Mouse (Mus musculus): Measurements from ENCODE around the gene Spaca4. TPM values are rescaled to one million over a fixed set of nuclear protein-coding genes. Genes with fewer than 3 reads are reported as not detected.
A peak's percentile ranks its signal among the peaks of the same experiment; 100 is the strongest.

Gene Spaca4
- polyA plus RNA-seq, 1 experiment from 2014 or later = not detected

DNA sequence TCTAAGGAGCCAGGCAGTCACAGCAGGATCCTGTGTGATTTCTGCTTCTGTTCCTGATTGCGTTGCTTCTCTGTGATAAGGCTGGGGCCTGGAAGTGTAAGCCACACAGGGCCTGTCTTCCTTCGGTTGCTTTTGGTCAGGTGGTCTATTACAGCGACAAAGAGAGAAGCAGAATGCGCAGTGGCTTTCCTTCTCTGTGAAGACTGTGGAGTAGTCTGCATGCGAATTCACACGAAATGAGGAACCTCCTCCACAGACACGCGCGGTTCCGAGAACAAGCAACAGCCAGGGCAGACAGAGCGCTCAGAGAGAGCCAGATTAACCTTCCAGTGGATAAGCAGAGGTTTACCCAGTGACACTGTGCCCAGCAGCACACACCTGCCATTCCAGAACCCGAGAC is 15.7 kb upstream of the Spaca4 start:
- no peaks in the 10 kb centered on the region for H3K27me3 ChIP-seq (ENCODE audit: control insufficient read depth, insufficient read depth, low read depth, low read length)
- no peak for ATAC-seq (ENCODE audit: low read depth)
- no peaks in the 10 kb centered on the region for H3K9me3 ChIP-seq (ENCODE audit: control insufficient read depth, low read length)
- 73% methylated on average over 12 of the region's 12 CpGs for WGBS
- H3K36me3 ChIP-seq (ENCODE audit: control insufficient read depth, insufficient read depth, low read length) = no peaks in the 10 kb centered on the region
- no peak overlapping the region; the same call in 1 of the 2 replicates for H3K9ac ChIP-seq (ENCODE audit: low read length)
- peak overlapping the region; percentile 50; the same call in 1 of the 2 replicates for H3K4me2 ChIP-seq (ENCODE audit: low read depth, low read length)
- H3K4me3 ChIP-seq (ENCODE audit: low read length) = no peak overlapping the region
- H3K4me1 ChIP-seq (replicated peaks; ENCODE audit: control insufficient read depth, insufficient read depth, low read length) = 0 out of 2 replicates have a peak, but pooled peaks cover 3% of the 10 kb centered on the region
- no peak overlapping the region for H3K27ac ChIP-seq (ENCODE audit: low read length)

DNA sequence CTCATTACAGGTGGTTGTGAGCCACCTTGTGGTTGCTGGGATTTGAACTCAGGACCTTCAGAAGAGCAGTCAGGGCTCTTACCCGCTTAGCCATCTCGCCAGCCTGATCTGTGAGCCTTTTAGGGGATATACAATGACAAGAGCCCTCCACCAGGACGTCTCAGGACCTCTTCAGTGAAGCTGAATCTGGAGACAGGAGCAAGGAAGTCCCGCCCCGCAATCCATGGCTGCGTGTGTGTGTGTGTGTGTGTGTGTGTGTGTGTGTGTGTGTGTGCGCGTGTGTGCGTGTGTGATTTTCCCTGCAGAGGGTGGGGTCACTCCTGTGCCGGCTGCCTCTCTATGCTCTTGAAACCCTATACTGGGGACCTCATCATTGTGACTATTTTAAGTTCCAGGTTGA is 14.2 kb upstream of the Spaca4 start:
- Histone ChIP-seq H3K9ac (ENCODE audit: low read length) (no peak overlapping the region), H3K27ac (ENCODE audit: low read length) (no peak overlapping the region), H3K27me3 (ENCODE audit: control insufficient read depth, insufficient read depth, low read depth, low read length) (no peaks in the 10 kb centered on the region), H3K9me3 (ENCODE audit: control insufficient read depth, low read length) (no peaks in the 10 kb centered on the region), H3K4me1 (replicated peaks; ENCODE audit: control insufficient read depth, insufficient read depth, low read length) (0 out of 2 replicates have a peak, but pooled peaks cover 3% of the 10 kb centered on the region), H3K36me3 (ENCODE audit: control insufficient read depth, insufficient read depth, low read length) (no peaks in the 10 kb centered on the region), H3K4me3 (ENCODE audit: low read length) (no peak overlapping the region), H3K4me2 (ENCODE audit: low read depth, low read length) (no peak overlapping the region)
- no peak for ATAC-seq (ENCODE audit: low read depth)
- 52% methylated on average over 10 of the region's 10 CpGs for WGBS

DNA sequence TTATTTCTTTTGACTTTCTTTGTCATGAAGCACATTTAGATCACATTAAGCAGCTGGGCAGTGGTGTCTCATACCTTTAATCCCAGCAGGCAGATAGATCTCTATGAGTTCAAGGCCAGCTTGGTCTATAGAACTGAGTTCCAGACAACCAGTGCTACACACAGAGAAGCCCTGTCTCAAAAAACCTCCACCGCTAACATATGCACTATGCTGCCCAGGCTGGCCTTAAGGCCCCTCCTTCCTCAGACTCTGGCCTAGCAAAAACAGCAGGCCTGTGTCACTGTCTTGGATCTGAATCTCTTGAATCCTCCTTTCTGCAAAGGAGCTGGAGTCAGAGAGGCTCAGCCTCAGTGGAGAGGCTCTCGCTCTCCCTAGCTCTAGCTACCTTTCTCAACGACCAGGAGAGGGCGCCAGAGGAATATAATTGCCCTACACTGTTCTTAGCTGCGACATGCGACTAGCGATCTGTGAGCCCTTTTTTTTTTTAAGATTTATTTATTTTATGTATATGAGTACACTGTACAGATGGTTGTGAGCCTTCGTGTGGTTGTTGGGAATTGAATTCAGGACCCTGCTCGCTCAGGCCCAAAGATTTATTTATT is 13.7 kb upstream of the Spaca4 start:
- Histone ChIP-seq H3K9ac (ENCODE audit: low read length) (no peak overlapping the region), H3K4me2 (ENCODE audit: low read depth, low read length) (no peak overlapping the region), H3K9me3 (ENCODE audit: control insufficient read depth, low read length) (no peaks in the 10 kb centered on the region), H3K27ac (ENCODE audit: low read length) (no peak overlapping the region), H3K27me3 (ENCODE audit: control insufficient read depth, insufficient read depth, low read depth, low read length) (no peaks in the 10 kb centered on the region), H3K36me3 (ENCODE audit: control insufficient read depth, insufficient read depth, low read length) (no peaks in the 10 kb centered on the region), H3K4me1 (replicated peaks; ENCODE audit: control insufficient read depth, insufficient read depth, low read length) (0 out of 2 replicates have a peak, but pooled peaks cover 3% of the 10 kb centered on the region), H3K4me3 (ENCODE audit: low read length) (no peak overlapping the region)
- 7% methylated on average over 9 of the region's 9 CpGs for WGBS
- ATAC-seq (ENCODE audit: low read depth) = peak; percentile 84

DNA sequence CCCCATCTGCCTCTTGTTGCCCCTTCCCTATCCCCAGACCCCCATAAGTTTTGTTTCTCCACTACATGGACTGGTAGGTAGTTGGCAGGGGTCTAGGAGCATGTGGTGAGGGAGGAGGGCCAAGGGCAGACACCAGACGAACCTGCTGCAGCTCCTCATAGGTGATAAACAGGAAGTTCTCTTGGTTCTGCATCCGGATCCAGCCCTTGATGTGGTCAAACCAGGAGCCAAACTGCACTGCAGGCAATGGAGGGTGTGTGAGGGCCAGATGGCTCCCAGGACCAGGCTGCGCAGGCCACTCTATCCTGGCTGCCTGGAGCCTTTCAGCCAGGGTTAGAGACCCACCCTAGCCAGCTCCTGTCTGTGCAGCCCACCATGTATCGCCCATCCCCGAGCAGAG is 7.9 kb upstream of the Spaca4 start:
- no peak for ATAC-seq (ENCODE audit: low read depth)
- Histone ChIP-seq H3K9ac (ENCODE audit: low read length) (no peak overlapping the region), H3K4me1 (replicated peaks; ENCODE audit: control insufficient read depth, insufficient read depth, low read length) (no peaks in the 10 kb centered on the region), H3K4me3 (ENCODE audit: low read length) (no peak overlapping the region), H3K36me3 (ENCODE audit: control insufficient read depth, insufficient read depth, low read length) (0 out of 2 replicates have a peak, but pooled peaks cover 3% of the 10 kb centered on the region), H3K27ac (ENCODE audit: low read length) (no peak overlapping the region), H3K4me2 (ENCODE audit: low read depth, low read length) (no peak overlapping the region), H3K9me3 (ENCODE audit: control insufficient read depth, low read length) (no peaks in the 10 kb centered on the region), H3K27me3 (ENCODE audit: control insufficient read depth, insufficient read depth, low read depth, low read length) (no peaks in the 10 kb centered on the region)
- 74% methylated on average over 5 of the region's 5 CpGs for WGBS

DNA sequence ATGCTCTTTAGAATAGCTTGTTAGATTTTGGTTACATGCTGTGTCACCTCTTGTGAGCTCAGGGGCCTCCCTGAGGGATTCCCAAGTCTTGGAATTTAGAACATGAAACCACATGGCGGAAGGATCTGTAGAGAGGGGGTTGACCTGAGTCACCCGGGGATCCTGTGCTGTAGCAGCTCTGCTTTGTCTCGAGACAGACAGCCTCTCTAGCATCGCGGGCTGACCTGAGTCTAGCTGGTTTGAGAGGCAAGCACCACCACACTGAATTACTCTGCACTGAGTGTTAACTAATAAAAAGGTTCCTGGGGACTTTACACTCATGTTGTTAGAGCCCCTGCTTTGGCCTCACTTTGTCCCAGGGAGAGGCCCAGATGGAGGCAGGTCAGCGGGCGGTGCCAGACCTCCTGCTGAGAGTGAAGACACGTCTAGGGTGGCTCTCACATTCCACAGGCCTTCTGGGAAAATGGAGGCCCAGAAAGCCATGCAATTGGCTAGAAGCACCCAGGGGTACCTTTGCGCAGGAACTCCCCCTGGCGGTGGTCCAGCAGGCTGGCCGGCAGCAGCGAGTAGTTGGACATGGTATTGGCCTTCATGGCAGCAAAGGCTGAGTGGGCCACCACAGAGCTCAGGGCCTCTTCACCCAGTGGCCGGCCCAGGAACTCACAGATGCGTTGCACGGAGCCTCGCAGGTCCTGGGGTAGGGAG is 5.3 kb upstream of the Spaca4 start:
- H3K27ac ChIP-seq (ENCODE audit: low read length) = no peak overlapping the region

DNA sequence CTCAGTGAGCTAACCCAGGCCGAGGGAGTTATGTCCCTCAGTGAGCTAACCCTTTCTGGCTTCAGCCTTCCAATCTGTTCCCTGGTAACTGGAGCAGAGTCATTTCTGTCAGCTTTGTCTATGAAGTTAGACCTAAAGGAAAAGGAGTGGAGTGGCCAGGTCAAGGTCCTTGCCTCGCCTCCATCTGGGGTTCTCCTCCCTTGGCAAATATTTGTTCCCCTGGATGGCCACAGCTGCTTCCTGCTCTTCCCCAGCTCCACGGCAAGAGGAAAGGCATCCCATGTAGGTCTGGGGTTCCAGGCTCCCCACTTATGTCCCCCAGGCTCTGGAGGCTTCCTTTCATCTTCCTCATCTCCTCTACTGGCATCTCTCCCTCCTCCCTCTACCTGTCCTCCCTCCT is 2.0 kb upstream of the Spaca4 start:
- 55% methylated on average over 3 of the region's 3 CpGs for WGBS
- no peaks in the 10 kb centered on the region for H3K9me3 ChIP-seq (ENCODE audit: control insufficient read depth, low read length)
- no peak overlapping the region for H3K27ac ChIP-seq (ENCODE audit: low read length)
- no peak overlapping the region for H3K4me3 ChIP-seq (ENCODE audit: low read length)
- no peak overlapping the region for H3K9ac ChIP-seq (ENCODE audit: low read length)
- no peaks in the 10 kb centered on the region for H3K27me3 ChIP-seq (ENCODE audit: control insufficient read depth, insufficient read depth, low read depth, low read length)
- no peak overlapping the region for H3K4me2 ChIP-seq (ENCODE audit: low read depth, low read length)
- ATAC-seq (ENCODE audit: low read depth) = no peak
- H3K4me1 ChIP-seq (replicated peaks; ENCODE audit: control insufficient read depth, insufficient read depth, low read length) = no peaks in the 10 kb centered on the region
- H3K36me3 ChIP-seq (ENCODE audit: control insufficient read depth, insufficient read depth, low read length) = peaks cover 22% of the 10 kb centered on the region

More for the DNA sequence above, 5.3 kb upstream of the Spaca4 start:
- Histone ChIP-seq H3K4me3 (ENCODE audit: low read length) (no peak overlapping the region), H3K9me3 (ENCODE audit: control insufficient read depth, low read length) (no peaks in the 10 kb centered on the region), H3K27me3 (ENCODE audit: control insufficient read depth, insufficient read depth, low read depth, low read length) (no peaks in the 10 kb centered on the region), H3K36me3 (ENCODE audit: control insufficient read depth, insufficient read depth, low read length) (0 out of 2 replicates have a peak, but pooled peaks cover 8% of the 10 kb centered on the region), H3K4me2 (ENCODE audit: low read depth, low read length) (no peak overlapping the region), H3K9ac (ENCODE audit: low read length) (no peak overlapping the region), H3K4me1 (replicated peaks; ENCODE audit: control insufficient read depth, insufficient read depth, low read length) (no peaks in the 10 kb centered on the region)
- WGBS = 19% methylated on average over 16 of the region's 16 CpGs
- ATAC-seq (ENCODE audit: low read depth) = peak; percentile 26; the same call in 1 of the 2 replicates

DNA sequence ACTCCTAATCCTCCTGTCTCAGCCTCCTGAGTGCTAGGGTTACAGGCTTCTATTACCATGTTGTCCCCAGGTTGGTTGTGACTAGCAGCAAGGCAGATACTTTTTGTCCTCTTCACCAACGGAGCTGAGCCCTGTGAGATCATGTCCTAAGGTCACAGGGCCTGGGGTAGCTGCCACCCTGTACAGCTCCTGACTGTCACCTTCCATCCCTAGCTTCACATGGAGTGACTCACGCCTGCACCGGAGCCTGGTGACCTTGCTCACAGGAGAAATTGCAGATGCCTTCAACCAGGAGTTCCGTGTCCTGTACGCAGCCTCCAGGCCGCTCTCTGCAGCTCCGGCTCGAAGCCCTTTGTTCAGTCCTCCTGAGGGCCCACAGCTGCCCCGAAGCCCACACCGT is 806 bp upstream of the Spaca4 start:
- H3K4me3 ChIP-seq (ENCODE audit: low read length) = no peak overlapping the region
- no peaks in the 10 kb centered on the region for H3K4me1 ChIP-seq (replicated peaks; ENCODE audit: control insufficient read depth, insufficient read depth, low read length)
- 89% methylated on average over 10 of the region's 10 CpGs for WGBS
- peaks cover 24% of the 10 kb centered on the region for H3K36me3 ChIP-seq (ENCODE audit: control insufficient read depth, insufficient read depth, low read length)
- no peak overlapping the region for H3K9ac ChIP-seq (ENCODE audit: low read length)
- no peak overlapping the region for H3K4me2 ChIP-seq (ENCODE audit: low read depth, low read length)
- no peak overlapping the region for H3K27ac ChIP-seq (ENCODE audit: low read length)
- no peaks in the 10 kb centered on the region for H3K9me3 ChIP-seq (ENCODE audit: control insufficient read depth, low read length)
- ATAC-seq (ENCODE audit: low read depth) = no peak
- no peaks in the 10 kb centered on the region for H3K27me3 ChIP-seq (ENCODE audit: control insufficient read depth, insufficient read depth, low read depth, low read length)

DNA sequence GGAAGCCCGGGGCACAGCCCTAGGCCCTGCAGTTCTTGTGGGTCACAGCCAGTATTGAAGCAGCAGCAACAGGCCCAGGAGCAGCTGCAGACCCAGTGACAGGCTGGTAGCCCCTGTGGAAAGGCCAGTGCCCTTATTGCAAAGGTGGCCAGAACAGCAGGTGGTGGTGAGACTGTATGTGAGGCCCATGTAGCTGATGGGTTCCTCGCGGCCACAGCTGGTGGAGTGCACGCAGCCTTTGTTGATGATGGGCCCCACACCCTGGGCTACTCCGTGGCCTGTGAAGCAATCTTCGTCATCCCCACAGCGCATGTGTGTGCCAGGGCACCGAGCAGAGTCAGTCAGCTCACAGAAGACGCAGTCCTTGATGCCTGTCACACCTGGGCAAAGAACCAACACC is 462 bp downstream of the Spaca4 start:
- H3K36me3 ChIP-seq (ENCODE audit: control insufficient read depth, insufficient read depth, low read length) = peaks cover 34% of the 10 kb centered on the region
- H3K9me3 ChIP-seq (ENCODE audit: control insufficient read depth, low read length) = no peaks in the 10 kb centered on the region
- no peaks in the 10 kb centered on the region for H3K27me3 ChIP-seq (ENCODE audit: control insufficient read depth, insufficient read depth, low read depth, low read length)
- ATAC-seq (ENCODE audit: low read depth) = no peak
- no peak overlapping the region for H3K27ac ChIP-seq (ENCODE audit: low read length)
- WGBS = 84% methylated on average over 9 of the region's 9 CpGs
- no peaks in the 10 kb centered on the region for H3K4me1 ChIP-seq (replicated peaks; ENCODE audit: control insufficient read depth, insufficient read depth, low read length)
- H3K4me3 ChIP-seq (ENCODE audit: low read length) = no peak overlapping the region
- H3K9ac ChIP-seq (ENCODE audit: low read length) = no peak overlapping the region
- H3K4me2 ChIP-seq (ENCODE audit: low read depth, low read length) = no peak overlapping the region

DNA sequence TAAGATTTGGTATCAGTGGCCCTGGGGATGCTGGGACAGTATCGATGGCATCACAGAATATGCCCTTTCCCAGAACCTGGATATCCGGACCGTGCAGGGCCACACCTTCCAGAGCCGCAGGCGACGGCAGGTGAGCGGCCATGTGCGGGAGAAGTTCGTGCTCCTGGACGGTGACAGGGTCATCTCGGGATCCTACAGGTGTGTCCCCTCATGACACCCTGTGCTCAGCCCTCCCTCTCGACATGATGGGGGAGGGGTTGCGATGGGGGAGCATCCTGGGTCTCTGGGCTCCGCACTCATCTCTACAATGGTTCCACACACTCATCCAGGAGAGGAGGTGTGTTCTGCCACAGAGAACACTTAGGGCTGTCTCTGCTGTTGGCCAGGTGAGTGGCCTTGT is 1.8 kb downstream of the Spaca4 start:
- Histone ChIP-seq H3K36me3 (ENCODE audit: control insufficient read depth, insufficient read depth, low read length) (peaks cover 41% of the 10 kb centered on the region), H3K9ac (ENCODE audit: low read length) (no peak overlapping the region), H3K9me3 (ENCODE audit: control insufficient read depth, low read length) (no peaks in the 10 kb centered on the region), H3K4me2 (ENCODE audit: low read depth, low read length) (no peak overlapping the region), H3K27me3 (ENCODE audit: control insufficient read depth, insufficient read depth, low read depth, low read length) (no peaks in the 10 kb centered on the region), H3K4me3 (ENCODE audit: low read length) (no peak overlapping the region), H3K27ac (ENCODE audit: low read length) (no peak overlapping the region), H3K4me1 (replicated peaks; ENCODE audit: control insufficient read depth, insufficient read depth, low read length) (peaks cover 8% of the 10 kb centered on the region)
- 88% methylated on average over 14 of the region's 14 CpGs for WGBS
- ATAC-seq (ENCODE audit: low read depth) = no peak
